Mouse (Mus musculus): ENCODE data around the gene Dusp16. TPM values are rescaled to one million over a fixed set of nuclear protein-coding genes. Genes with fewer than 3 reads are reported as not detected.

Dusp16 gene
- polyA plus RNA-seq, 1 experiment from 2014 or later = 8.5 TPM

DNA sequence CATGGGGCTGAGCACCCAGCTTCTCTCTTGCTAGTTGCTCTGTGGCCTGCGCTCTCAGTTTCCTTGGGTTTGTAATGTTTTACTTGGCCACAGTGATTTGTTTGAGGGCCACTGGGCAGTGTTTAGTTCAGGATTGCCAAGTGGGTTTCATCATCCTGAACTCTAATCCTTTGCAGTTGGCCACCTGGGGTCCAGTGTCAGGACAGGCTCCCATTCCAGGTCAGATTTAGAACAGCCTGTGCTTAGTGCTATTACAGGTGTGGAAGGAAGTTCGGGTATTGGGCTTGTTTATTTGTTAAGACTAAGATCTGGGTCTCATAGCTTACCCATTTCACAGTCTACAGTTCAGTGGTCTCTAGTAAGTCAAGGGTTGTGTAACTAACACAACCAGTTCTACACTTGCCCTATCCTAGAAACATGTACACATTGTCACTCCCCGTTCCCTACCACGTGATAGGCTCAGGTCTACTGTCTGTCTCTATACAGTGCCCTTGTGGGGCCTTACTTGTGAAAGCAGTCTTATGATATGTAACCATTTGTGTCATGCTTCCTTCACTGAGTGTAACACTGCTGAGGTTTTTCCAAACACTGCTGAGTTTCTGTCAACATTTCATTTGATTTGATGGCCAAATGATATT, 89.3 kb downstream of the Dusp16 start:
- Histone ChIP-seq H3K4me1 (no peaks in the 10 kb centered on the region), H3K4me3 (no peak overlapping the region), H3K9ac (replicated peaks) (no peak overlapping the region), H3K27ac (replicated peaks) (no peak overlapping the region), H3K27me3 (no peaks in the 10 kb centered on the region), H3K4me2 (replicated peaks) (no peak overlapping the region), H3K36me3 (no peaks in the 10 kb centered on the region), H3K9me3 (no peaks in the 10 kb centered on the region)
- 91% methylated on average over 4 of the region's 4 CpGs for WGBS
- ATAC-seq (replicated peaks) = no peak

DNA sequence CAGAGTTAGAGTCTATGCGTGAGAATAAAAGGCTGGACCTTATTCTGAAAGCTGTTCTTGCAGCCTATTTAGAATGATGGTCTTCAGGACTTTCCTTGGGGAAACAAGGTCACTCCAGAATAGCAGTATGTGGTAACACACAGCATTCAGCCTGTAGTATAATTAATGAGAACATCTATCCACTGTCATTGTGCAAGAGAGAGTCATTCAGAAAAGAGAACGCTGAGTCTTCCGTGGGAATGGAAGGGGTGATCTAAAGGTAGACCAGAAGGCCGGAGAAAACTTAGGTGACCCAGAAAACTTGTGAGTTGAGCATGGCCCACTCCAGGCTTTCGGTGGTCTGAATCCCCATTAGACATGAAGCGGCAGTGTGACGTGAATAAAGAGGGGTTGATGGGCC, 90.2 kb downstream of the Dusp16 start:
- Histone ChIP-seq H3K27ac (replicated peaks) (no peak overlapping the region), H3K4me2 (replicated peaks) (no peak overlapping the region), H3K4me3 (no peak overlapping the region), H3K4me1 (no peaks in the 10 kb centered on the region), H3K9me3 (no peaks in the 10 kb centered on the region), H3K36me3 (no peaks in the 10 kb centered on the region), H3K27me3 (no peaks in the 10 kb centered on the region), H3K9ac (replicated peaks) (no peak overlapping the region)
- WGBS = 89% methylated on average over 7 of the region's 7 CpGs
- no peak for ATAC-seq (replicated peaks)

DNA sequence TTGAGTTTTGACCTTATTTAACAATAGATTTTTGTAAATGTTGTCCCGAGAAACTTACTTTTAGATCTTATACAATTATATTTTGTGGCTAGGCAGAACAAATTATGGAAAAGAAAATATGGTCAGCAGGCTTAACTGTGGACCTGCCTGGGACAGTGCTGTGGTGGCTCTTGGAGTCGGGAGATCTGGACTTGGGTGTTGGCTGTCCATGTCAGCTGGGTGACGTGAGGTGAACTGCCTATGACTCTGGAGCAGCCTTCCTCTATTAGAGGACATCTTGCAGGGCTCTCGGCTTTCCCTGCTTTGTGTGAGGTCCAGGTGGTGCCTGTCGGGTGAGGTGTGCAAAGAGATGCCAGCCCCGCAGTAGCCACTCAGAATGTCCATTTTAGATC, 91.2 kb downstream of the Dusp16 start:
- no peak overlapping the region for H3K4me3 ChIP-seq
- ATAC-seq (replicated peaks) = no peak
- no peak overlapping the region for H3K4me2 ChIP-seq (replicated peaks)
- no peaks in the 10 kb centered on the region for H3K36me3 ChIP-seq
- WGBS = 94% methylated on average over 6 of the region's 6 CpGs
- no peaks in the 10 kb centered on the region for H3K4me1 ChIP-seq
- no peak overlapping the region for H3K27ac ChIP-seq (replicated peaks)
- no peaks in the 10 kb centered on the region for H3K9me3 ChIP-seq
- H3K9ac ChIP-seq (replicated peaks) = no peak overlapping the region
- H3K27me3 ChIP-seq = no peaks in the 10 kb centered on the region

DNA sequence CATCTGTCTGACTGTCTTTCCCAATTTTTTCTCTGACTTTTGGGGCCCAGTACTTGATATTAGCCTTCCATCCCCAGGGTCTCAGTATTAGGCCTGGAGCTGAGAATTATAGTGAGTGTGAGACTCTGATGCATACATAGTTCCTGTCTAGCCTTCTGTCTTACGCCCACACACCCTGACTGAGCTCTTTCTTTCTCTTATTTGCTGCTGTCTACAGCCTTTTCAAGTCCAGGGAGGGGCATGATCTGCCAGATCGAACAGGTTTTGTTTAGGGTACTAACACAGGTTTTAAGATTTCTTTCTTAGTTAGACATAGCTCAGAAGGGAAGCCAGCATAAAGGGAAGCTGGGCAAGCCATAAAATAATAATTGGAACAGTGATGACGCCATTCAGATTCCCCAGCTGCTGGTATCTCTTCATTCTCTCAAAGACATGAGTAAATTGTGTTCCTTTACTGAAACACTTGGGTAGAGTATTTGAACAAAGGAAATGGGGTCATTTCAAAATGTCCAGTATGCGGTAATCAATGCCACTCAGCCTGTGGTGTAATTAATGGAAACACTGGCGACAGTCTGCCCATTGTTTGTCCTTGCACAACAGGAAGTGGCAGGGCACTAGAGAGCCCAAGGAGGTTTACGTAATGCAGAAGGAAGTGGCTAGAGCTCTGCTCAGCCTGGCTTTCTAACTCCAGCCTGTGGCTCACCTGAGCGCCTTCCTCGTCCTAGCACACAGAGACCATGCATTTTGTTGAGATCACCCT, 91.8 kb downstream of the Dusp16 start:
- no peak overlapping the region for H3K9ac ChIP-seq (replicated peaks)
- ATAC-seq (replicated peaks) = no peak
- H3K4me3 ChIP-seq = no peak overlapping the region
- H3K4me1 ChIP-seq = no peaks in the 10 kb centered on the region
- H3K9me3 ChIP-seq = no peaks in the 10 kb centered on the region
- H3K27ac ChIP-seq (replicated peaks) = no peak overlapping the region
- 37% methylated on average over 8 of the region's 8 CpGs for WGBS
- H3K27me3 ChIP-seq = no peaks in the 10 kb centered on the region
- no peaks in the 10 kb centered on the region for H3K36me3 ChIP-seq
- H3K4me2 ChIP-seq (replicated peaks) = no peak overlapping the region

DNA sequence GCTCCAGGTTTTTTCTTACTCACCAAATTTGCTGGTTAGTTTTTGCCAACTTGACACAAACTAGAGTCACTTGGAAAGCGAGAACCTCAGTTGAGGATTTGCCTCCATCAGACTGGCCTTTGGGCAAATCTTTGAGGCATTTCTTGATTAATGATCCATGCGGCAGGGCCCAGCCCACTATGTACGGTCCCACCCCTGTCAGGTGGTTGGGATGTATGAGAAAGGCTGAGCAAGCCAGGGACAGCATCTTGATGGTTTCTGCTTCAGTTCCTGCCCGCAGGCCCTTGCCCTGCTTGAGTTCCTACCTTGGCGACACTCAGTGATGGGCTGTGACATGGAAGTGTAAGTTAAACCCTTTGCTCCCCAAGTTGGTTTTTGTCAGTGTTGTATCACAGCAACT, 94.2 kb downstream of the Dusp16 start:
- H3K4me2 ChIP-seq (replicated peaks) = no peak overlapping the region
- no peak for ATAC-seq (replicated peaks)
- H3K27me3 ChIP-seq = no peaks in the 10 kb centered on the region
- no peaks in the 10 kb centered on the region for H3K4me1 ChIP-seq
- no peaks in the 10 kb centered on the region for H3K36me3 ChIP-seq
- 95% methylated on average over 5 of the region's 5 CpGs for WGBS
- no peak overlapping the region for H3K4me3 ChIP-seq
- no peak overlapping the region for H3K27ac ChIP-seq (replicated peaks)
- no peaks in the 10 kb centered on the region for H3K9me3 ChIP-seq
- H3K9ac ChIP-seq (replicated peaks) = no peak overlapping the region

DNA sequence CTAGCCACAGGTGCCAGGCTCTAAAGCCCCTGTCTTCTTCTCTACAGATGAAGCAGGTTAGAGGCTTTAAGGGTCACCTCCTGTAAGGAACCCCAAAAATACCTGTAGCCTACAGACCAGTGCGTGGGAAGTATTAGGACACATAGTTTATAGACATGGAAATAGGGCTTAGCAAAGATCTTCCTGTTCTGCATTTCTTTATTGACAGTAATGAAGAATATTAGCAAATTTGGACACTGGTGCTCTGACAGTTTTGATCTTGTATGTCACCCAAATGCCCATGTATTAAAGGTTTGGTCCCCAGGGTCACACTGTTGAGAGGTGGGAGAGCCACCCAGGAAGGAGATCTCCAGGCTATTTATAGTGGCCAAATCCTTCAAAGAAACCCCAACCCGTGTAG, 95.9 kb downstream of the Dusp16 start:
- no peak for ATAC-seq (replicated peaks)
- 89% methylated on average over 2 of the region's 2 CpGs for WGBS
- Histone ChIP-seq H3K4me1 (no peaks in the 10 kb centered on the region), H3K36me3 (no peaks in the 10 kb centered on the region), H3K4me3 (no peak overlapping the region), H3K27ac (replicated peaks) (no peak overlapping the region), H3K9ac (replicated peaks) (no peak overlapping the region), H3K4me2 (replicated peaks) (no peak overlapping the region), H3K27me3 (no peaks in the 10 kb centered on the region), H3K9me3 (no peaks in the 10 kb centered on the region)

DNA sequence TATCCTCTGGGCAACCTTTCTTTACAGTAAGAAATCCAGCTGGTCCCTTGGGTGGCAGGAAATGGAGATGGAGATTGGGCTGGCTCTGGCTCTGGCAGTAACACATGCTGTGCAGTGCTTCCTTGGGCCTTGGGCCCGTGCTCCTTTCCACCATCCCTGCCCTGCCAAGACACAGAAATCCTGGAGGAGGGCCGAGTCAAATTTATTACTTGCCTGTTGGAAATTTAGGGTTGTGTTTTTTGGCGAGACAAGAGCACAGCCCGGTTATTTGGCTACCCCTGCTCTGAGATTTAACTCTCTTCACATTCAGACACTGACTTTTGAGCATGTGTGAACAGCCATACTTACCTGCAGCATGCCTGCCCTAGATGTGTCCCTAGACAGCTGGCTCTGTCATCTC, 96.3 kb downstream of the Dusp16 start:
- Histone ChIP-seq H3K4me1 (no peaks in the 10 kb centered on the region), H3K4me2 (replicated peaks) (no peak overlapping the region), H3K27ac (replicated peaks) (no peak overlapping the region), H3K9ac (replicated peaks) (no peak overlapping the region), H3K9me3 (no peaks in the 10 kb centered on the region), H3K36me3 (no peaks in the 10 kb centered on the region), H3K4me3 (no peak overlapping the region), H3K27me3 (no peaks in the 10 kb centered on the region)
- 87% methylated on average over 4 of the region's 4 CpGs for WGBS
- no peak for ATAC-seq (replicated peaks)

DNA sequence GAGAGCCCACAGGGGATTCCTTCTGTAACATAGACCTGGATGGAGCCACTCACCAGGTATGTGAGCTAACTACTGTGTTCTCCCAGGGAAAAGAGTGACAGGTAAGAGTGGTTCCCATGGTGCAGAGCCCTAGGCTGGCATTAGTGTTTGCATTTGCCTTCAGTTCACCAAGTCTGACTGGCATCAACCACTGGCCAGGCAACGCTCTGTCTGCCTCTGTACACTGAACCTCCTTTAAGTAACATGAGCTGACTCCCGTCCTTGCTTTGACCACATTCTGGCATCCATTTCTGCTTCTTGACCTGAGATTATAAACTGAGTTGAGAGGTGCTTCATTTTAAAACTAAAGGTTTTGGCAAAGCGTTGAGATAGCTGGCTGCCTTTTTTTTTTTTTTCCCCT, 96.8 kb downstream of the Dusp16 start:
- H3K4me1 ChIP-seq = no peaks in the 10 kb centered on the region
- H3K4me2 ChIP-seq (replicated peaks) = no peak overlapping the region
- no peak for ATAC-seq (replicated peaks)
- WGBS = 88% methylated on average over 3 of the region's 3 CpGs
- no peak overlapping the region for H3K27ac ChIP-seq (replicated peaks)
- no peak overlapping the region for H3K4me3 ChIP-seq
- no peaks in the 10 kb centered on the region for H3K27me3 ChIP-seq
- no peak overlapping the region for H3K9ac ChIP-seq (replicated peaks)
- no peaks in the 10 kb centered on the region for H3K9me3 ChIP-seq
- H3K36me3 ChIP-seq = no peaks in the 10 kb centered on the region

DNA sequence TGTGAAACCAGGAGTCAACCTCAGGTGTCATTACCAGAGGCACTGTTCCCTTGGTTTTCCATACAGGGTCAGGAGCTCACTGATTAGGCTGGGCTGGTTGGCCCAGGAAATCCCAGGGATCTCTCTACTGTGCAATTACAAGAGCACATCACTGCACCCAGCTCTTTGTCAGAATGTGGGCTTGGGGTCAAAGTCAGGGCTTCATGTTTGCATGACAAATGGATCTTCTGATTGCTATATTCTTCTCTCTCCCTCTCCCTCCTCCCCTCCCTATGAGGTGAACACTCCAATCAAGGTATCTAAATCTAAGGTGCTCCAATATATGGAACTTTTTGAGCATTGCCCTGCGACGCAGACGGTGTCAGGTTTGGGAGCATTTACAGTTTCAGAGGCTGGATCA, 97.4 kb downstream of the Dusp16 start:
- 98% methylated on average over 3 of the region's 3 CpGs for WGBS
- H3K27me3 ChIP-seq = no peaks in the 10 kb centered on the region

DNA sequence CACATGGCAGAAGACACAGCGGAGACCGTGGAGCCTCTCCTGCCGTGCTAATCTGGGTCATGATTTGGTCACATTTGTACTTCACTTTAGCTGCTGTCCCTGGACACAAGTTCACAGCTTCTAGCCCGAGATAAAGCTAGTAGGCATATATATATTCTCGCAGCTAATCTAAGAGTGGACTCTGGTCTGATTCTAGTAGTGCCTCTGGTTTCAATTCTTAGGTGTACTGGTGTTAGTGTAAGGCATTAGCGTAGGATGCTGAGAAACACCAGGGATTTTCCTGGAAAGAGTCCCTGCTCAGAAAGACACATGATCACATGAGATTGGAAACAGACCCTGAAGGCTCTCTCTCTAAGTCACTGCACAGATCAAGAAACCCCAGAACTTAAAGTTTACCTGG, 97.9 kb downstream of the Dusp16 start:
- no peaks in the 10 kb centered on the region for H3K36me3 ChIP-seq
- no peaks in the 10 kb centered on the region for H3K9me3 ChIP-seq
- H3K9ac ChIP-seq (replicated peaks) = no peak overlapping the region
- H3K4me2 ChIP-seq (replicated peaks) = no peak overlapping the region
- ATAC-seq (replicated peaks) = no peak
- no peaks in the 10 kb centered on the region for H3K27me3 ChIP-seq
- H3K4me3 ChIP-seq = no peak overlapping the region
- no peak overlapping the region for H3K27ac ChIP-seq (replicated peaks)
- no peaks in the 10 kb centered on the region for H3K4me1 ChIP-seq
- WGBS = 93% methylated on average over 6 of the region's 6 CpGs

More for the DNA sequence above, 97.4 kb downstream of the Dusp16 start:
- H3K36me3 ChIP-seq = no peaks in the 10 kb centered on the region
- H3K9ac ChIP-seq (replicated peaks) = no peak overlapping the region
- H3K4me1 ChIP-seq = no peaks in the 10 kb centered on the region
- no peak overlapping the region for H3K4me2 ChIP-seq (replicated peaks)
- no peak for ATAC-seq (replicated peaks)
- no peak overlapping the region for H3K27ac ChIP-seq (replicated peaks)
- H3K4me3 ChIP-seq = no peak overlapping the region
- H3K9me3 ChIP-seq = no peaks in the 10 kb centered on the region

DNA sequence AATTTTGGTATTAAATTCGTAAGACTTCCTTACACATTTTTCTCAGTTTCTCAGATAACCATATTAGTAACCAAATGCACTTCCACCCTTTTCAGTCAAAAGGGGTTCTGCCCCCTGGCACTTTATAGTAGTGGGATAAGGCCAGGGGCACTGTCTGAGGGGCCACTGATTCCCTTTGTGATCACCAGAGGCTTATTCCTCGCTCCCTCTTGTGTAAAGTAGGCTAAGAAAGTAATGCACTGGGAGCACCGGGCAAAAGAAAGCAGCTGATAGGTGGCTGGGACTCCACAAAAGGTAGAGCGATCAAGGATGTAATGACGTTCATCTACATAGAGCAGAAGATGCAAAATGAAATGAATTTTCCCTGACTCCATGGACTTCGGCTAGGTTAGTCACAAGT, 106.9 kb downstream of the Dusp16 start:
- Histone ChIP-seq H3K4me2 (replicated peaks) (no peak overlapping the region), H3K36me3 (no peaks in the 10 kb centered on the region), H3K9ac (replicated peaks) (no peak overlapping the region), H3K4me1 (peaks cover 4% of the 10 kb centered on the region; the same call in 1 of the 2 replicates), H3K9me3 (no peaks in the 10 kb centered on the region), H3K27me3 (no peaks in the 10 kb centered on the region), H3K27ac (replicated peaks) (no peak overlapping the region), H3K4me3 (no peak overlapping the region)
- no peak for ATAC-seq (replicated peaks)
- WGBS = 85% methylated on average over 6 of the region's 6 CpGs

DNA sequence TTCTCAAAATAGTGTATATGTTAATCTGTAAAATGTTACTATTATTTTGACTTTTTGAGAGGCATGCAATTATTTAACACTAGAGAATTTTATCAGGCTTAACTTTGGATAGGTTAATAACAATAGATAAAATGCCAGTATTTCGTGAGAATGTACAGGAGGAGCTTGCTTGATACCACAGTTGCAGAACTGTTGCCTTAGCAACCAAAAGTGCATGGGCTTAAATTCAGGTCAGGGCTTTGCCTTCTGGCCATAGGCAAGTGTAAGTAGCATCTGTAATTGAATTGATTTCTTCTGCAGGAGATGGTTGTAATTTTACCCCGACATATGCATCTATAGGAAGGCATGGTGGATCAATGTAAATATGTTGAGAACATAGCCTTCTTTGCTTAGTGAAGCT, 107.4 kb downstream of the Dusp16 start:
- Histone ChIP-seq H3K9me3 (no peaks in the 10 kb centered on the region), H3K4me3 (no peak overlapping the region), H3K27ac (replicated peaks) (no peak overlapping the region), H3K36me3 (no peaks in the 10 kb centered on the region), H3K27me3 (no peaks in the 10 kb centered on the region), H3K4me1 (peaks cover 4% of the 10 kb centered on the region; the same call in 1 of the 2 replicates), H3K4me2 (replicated peaks) (no peak overlapping the region), H3K9ac (replicated peaks) (no peak overlapping the region)
- WGBS = 58% methylated on average over 2 of the region's 2 CpGs
- ATAC-seq (replicated peaks) = no peak

All from forebrain, embryonic 15.5 days (tissue).